Comparison of ENCODE assay signal across 12 mouse cellular contexts in the genomic region with DNA sequence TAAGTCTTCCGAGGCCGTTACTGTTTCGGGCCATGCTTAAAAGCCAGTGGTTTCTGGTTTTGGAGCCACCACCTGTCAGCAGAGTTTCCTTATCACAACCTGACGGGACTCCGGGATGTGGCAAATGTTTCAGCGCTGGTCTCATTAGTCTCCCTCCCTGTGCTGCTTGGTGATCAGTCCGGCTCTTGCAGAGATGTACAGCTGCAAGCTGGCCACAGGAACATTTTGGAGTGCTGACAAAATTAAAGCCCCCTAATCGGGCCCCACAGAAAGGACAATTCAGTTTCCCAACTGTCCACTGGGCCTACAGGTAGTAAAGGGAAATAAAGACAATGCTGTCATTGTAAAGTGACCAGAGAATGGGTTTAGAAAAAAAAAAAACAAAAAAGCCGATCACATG. TPM values are rescaled to one million over a fixed set of nuclear protein-coding genes. Genes with fewer than 3 reads are reported as not detected.
A peak's percentile ranks its signal among the peaks of the same experiment; 100 is the strongest.
DNase-seq lines count a peak whose midpoint lies in the region; ATAC-seq and TF ChIP-seq lines count a peak whose summit lies in the region.
"Had no signal": no experiment of that assay in that cellular context is flagged by ENCODE, and none has a peak within 500 bp of the region (broad histone marks: within the 10 kb centered on the region; RNA-seq: fewer than 3 reads in every experiment).

No protein-coding gene starts in this region.

- ATAC-seq in heart, embryonic 15.5 days (replicated peaks; ENCODE audit: insufficient number of reproducible peaks, insufficient read depth, low FRiP score, low read depth) = no peak
- peak; percentile 40 for ATAC-seq in forebrain, embryonic 11.5 days (replicated peaks; ENCODE audit: low FRiP score)
- ATAC-seq in hindbrain, embryonic 13.5 days (ENCODE audit: low FRiP score) = peak; percentile 56
- peak; percentile 69 for ATAC-seq in midbrain, postnatal 0 days (ENCODE audit: low FRiP score)

- peak overlapping the region; percentile 48 for H3K4me2 ChIP-seq in heart, embryonic 15.5 days
- H3K4me2 ChIP-seq in forebrain, embryonic 11.5 days (ENCODE audit: low read depth, low read length, severe bottlenecking) = peak overlapping the region; percentile 11; the same call in 1 of the 2 replicates
- peak overlapping the region; percentile 39 for H3K4me2 ChIP-seq in hindbrain, embryonic 13.5 days
- H3K4me2 ChIP-seq in midbrain, postnatal 0 days (ENCODE audit: low read depth, low read length, poor library complexity, severe bottlenecking) = peak overlapping the region; percentile 32; the same call in 1 of the 2 replicates

- no peaks in the 10 kb centered on the region for H3K27me3 ChIP-seq in heart, embryonic 15.5 days
- H3K27me3 ChIP-seq in heart, adult 2 months (ENCODE audit: control insufficient read depth, insufficient read depth, low read length) = no peaks in the 10 kb centered on the region
- no peaks in the 10 kb centered on the region for H3K27me3 ChIP-seq in forebrain, embryonic 11.5 days (ENCODE audit: control insufficient read depth, insufficient read depth, low read length)
- H3K27me3 ChIP-seq in hindbrain, embryonic 13.5 days = no peaks in the 10 kb centered on the region
- H3K27me3 ChIP-seq in midbrain, postnatal 0 days (ENCODE audit: insufficient read depth, low read length) = no peaks in the 10 kb centered on the region
- H3K27me3 ChIP-seq in cerebellum, adult 2 months (ENCODE audit: control insufficient read depth, insufficient read depth, low read length) = no peaks in the 10 kb centered on the region

- no peaks in the 10 kb centered on the region for H3K79me2 ChIP-seq in heart, adult 2 months (replicated peaks; ENCODE audit: control insufficient read depth, insufficient read depth, low read length)

- TF ChIP-seq CTCF in heart, adult 2 months (IDR thresholded peaks at IDR 0.05) = no peak
- TF ChIP-seq CTCF in midbrain, postnatal 0 days (IDR thresholded peaks at IDR 0.05) = no peak
- TF ChIP-seq CTCF in cerebellum, adult 2 months (IDR thresholded peaks at IDR 0.05; ENCODE audit: borderline replicate concordance, insufficient read depth, low read depth, low read length) = no peak

- no peak overlapping the region for H3K27ac ChIP-seq in heart, embryonic 15.5 days
- no peak overlapping the region for H3K27ac ChIP-seq in heart, adult 2 months
- H3K27ac ChIP-seq in forebrain, embryonic 11.5 days (ENCODE audit: low read depth, low read length) = peak overlapping the region; percentile 60
- H3K27ac ChIP-seq in hindbrain, embryonic 13.5 days = peak overlapping the region; percentile 79
- H3K27ac ChIP-seq in midbrain, postnatal 0 days (ENCODE audit: low read depth, low read length) = peak overlapping the region; percentile 72
- no peak overlapping the region for H3K27ac ChIP-seq in cerebellum, adult 2 months (ENCODE audit: insufficient read depth, low read length)

- no peak overlapping the region for H3K4me3 ChIP-seq in heart, embryonic 15.5 days
- H3K4me3 ChIP-seq in heart, adult 2 months = no peak overlapping the region
- H3K4me3 ChIP-seq in forebrain, embryonic 11.5 days (ENCODE audit: low read depth, low read length) = no peak overlapping the region
- no peak overlapping the region for H3K4me3 ChIP-seq in hindbrain, embryonic 13.5 days
- no peak overlapping the region for H3K4me3 ChIP-seq in midbrain, postnatal 0 days (ENCODE audit: low read depth, low read length)
- H3K4me3 ChIP-seq in cerebellum, adult 2 months (replicated peaks; ENCODE audit: insufficient read depth, low read depth, low read length) = no peak overlapping the region

- WGBS in heart, embryonic 15.5 days = 30% methylated on average over 9 of the region's 9 CpGs
- WGBS in heart, adult 2 months = 32% methylated on average over 9 of the region's 9 CpGs
- WGBS in forebrain, embryonic 11.5 days = 55% methylated on average over 9 of the region's 9 CpGs
- 49% methylated on average over 9 of the region's 9 CpGs for WGBS in hindbrain, embryonic 13.5 days
- WGBS in midbrain, postnatal 0 days = 40% methylated on average over 9 of the region's 9 CpGs
- WGBS in cerebellum, adult 2 months = 31% methylated on average over 9 of the region's 9 CpGs

- no peaks in the 10 kb centered on the region for H3K9me3 ChIP-seq in heart, embryonic 15.5 days (replicated peaks)
- H3K9me3 ChIP-seq in forebrain, embryonic 11.5 days (ENCODE audit: control insufficient read depth, low read length) = no peaks in the 10 kb centered on the region
- H3K9me3 ChIP-seq in hindbrain, embryonic 13.5 days = no peaks in the 10 kb centered on the region
- H3K9me3 ChIP-seq in midbrain, postnatal 0 days (ENCODE audit: low read length) = no peaks in the 10 kb centered on the region

- no peak for DNase-seq in heart, adult 2 months
- DNase-seq in forebrain, embryonic 11.5 days (ENCODE audit: low spot score) = no peak
- peak; percentile 28 for DNase-seq in midbrain, postnatal 0 days (ENCODE audit: low spot score)
- no peak for DNase-seq in adrenal gland, postnatal 36 days
- DNase-seq in frontal cortex, postnatal 25 days (ENCODE audit: low spot score in 2 of 2) = no peak
- no peak for DNase-seq in cerebellum, adult 2 months
- DNase-seq: heart, adult 11 months; kidney, adult 9 months; lung, adult 18-20 months had no signal

- TF ChIP-seq POLR2A in heart, adult 2 months (IDR thresholded peaks at IDR 0.05; ENCODE audit: insufficient read depth, low read depth, low read length) = no peak
- no peak for TF ChIP-seq POLR2A in cerebellum, adult 2 months (IDR thresholded peaks at IDR 0.05; ENCODE audit: borderline replicate concordance, insufficient read depth, low read length)

- peaks cover 6% of the 10 kb centered on the region for H3K4me1 ChIP-seq in heart, embryonic 15.5 days (replicated peaks)
- no peaks in the 10 kb centered on the region for H3K4me1 ChIP-seq in heart, adult 2 months (ENCODE audit: control insufficient read depth, insufficient read depth, low read length)
- H3K4me1 ChIP-seq in forebrain, embryonic 11.5 days (replicated peaks; ENCODE audit: control insufficient read depth, insufficient read depth, low read length) = peaks cover 5% of the 10 kb centered on the region; the same call in 1 of the 2 replicates
- peaks cover 12% of the 10 kb centered on the region for H3K4me1 ChIP-seq in hindbrain, embryonic 13.5 days (replicated peaks)
- H3K4me1 ChIP-seq in midbrain, postnatal 0 days (ENCODE audit: insufficient read depth, low read length) = no peaks in the 10 kb centered on the region; the same call in 1 of the 2 replicates
- H3K4me1 ChIP-seq in cerebellum, adult 2 months (ENCODE audit: control insufficient read depth, insufficient read depth, low read length) = no peaks in the 10 kb centered on the region

- TF ChIP-seq EP300 in heart, adult 2 months (IDR thresholded peaks at IDR 0.05; ENCODE audit: insufficient read depth, low read depth, low read length) = no peak

- H3K9ac ChIP-seq in heart, embryonic 15.5 days = no peak overlapping the region
- H3K9ac ChIP-seq in heart, adult 2 months (ENCODE audit: low read depth, low read length) = no peak overlapping the region
- no peak overlapping the region; the same call in 1 of the 2 replicates for H3K9ac ChIP-seq in forebrain, embryonic 11.5 days (ENCODE audit: low read length)
- H3K9ac ChIP-seq in hindbrain, embryonic 13.5 days = 0 out of 2 replicates have a peak overlapping the region, but pooled peaks have one; percentile 35
- no peak overlapping the region for H3K9ac ChIP-seq in midbrain, postnatal 0 days (replicated peaks; ENCODE audit: low read length, poor library complexity, severe bottlenecking)

- no peaks in the 10 kb centered on the region for H3K36me3 ChIP-seq in heart, embryonic 15.5 days
- H3K36me3 ChIP-seq in heart, adult 2 months (ENCODE audit: control insufficient read depth, insufficient read depth, low read length) = no peaks in the 10 kb centered on the region
- H3K36me3 ChIP-seq in forebrain, embryonic 11.5 days (ENCODE audit: control insufficient read depth, insufficient read depth, low read length) = no peaks in the 10 kb centered on the region
- H3K36me3 ChIP-seq in hindbrain, embryonic 13.5 days = peaks cover 8% of the 10 kb centered on the region; the same call in 1 of the 2 replicates
- H3K36me3 ChIP-seq in midbrain, postnatal 0 days (ENCODE audit: insufficient read depth, low read length) = 0 out of 2 replicates have a peak, but pooled peaks cover 3% of the 10 kb centered on the region

- intact Hi-C loops in heart, adult 2 months (cut with DNase I) = no loop called here

RNA-seq across cellular contexts. Expression of gene Rnf180, which starts 44.4 kb away (rescaled TPM):
- 1.7 and 1.8 TPM in 2 replicates for polyA plus RNA-seq in heart, embryonic 15.5 days (2015; fragmentation: Nextera tagmentation; extraction: Ambion mirVana)
- total RNA-seq in heart, adult 2 months (2021) = under 1 TPM; 0.68 to 0.89 TPM
- 0.29 and 0.41 TPM in 2 replicates for polyA plus RNA-seq in heart, adult 2 months (2012; rRNA removed)
- polyA plus RNA-seq in forebrain, embryonic 11.5 days (2014; fragmentation: Nextera tagmentation; extraction: Ambion mirVana) = 10.7 and 11.3 TPM in 2 replicates
- polyA plus RNA-seq in hindbrain, embryonic 13.5 days (2015; fragmentation: Nextera tagmentation; extraction: Ambion mirVana) = 25.2 and 27.1 TPM in 2 replicates
- 34.4 and 47.1 TPM in 2 replicates for total RNA-seq in midbrain, postnatal 0 days (2014; rRNA removed)
- polyA plus RNA-seq in midbrain, postnatal 0 days (2015; fragmentation: Nextera tagmentation; extraction: Ambion mirVana) = 42.7 and 44.7 TPM in 2 replicates
- 10 to 100 TPM; 12.7 to 16.2 TPM for total RNA-seq in adrenal gland, postnatal 36 days (2021)
- 8.7 and 9.1 TPM in 2 replicates for polyA plus RNA-seq in cerebellum, adult 2 months (2012; rRNA removed)
- total RNA-seq: neutrophil, adult 5-6 weeks had no signal

Comparison
In these comparisons a context has a peak if more than half of its experiments do, and no peak if none do; other contexts are left out.
1. H3K27ac ChIP-seq: peak in forebrain, embryonic 11.5 days (single experiment), hindbrain, embryonic 13.5 days (single experiment) and midbrain, postnatal 0 days (single experiment); none in heart, embryonic 15.5 days (single experiment), heart, adult 2 months (single experiment) and cerebellum, adult 2 months (single experiment).
2. Peak in every context shown above with its lines, with median percentiles within 50 percentile points of each other: H3K4me2 ChIP-seq.